Mouse (Mus musculus) lung, postnatal 0 days (tissue): Measurements from ENCODE around the gene Yes1.

Source experiments
- CTCF ChIP-seq: IDR thresholded peaks from 2 replicates; pipeline ENCODE4 v1.5.1; 2016; ENCODE audit warnings: antibody characterized with exemption, mild to moderate bottlenecking
- EP300 ChIP-seq: IDR thresholded peaks from 2 replicates; pipeline ENCODE4 v1.6.1; 2016; ENCODE audit warnings: antibody characterized with exemption, mild to moderate bottlenecking, control low read depth

- TF ChIP-seq CTCF (no peak), EP300 (no peak)
Measured at GRCm38 (mm10) chr5:32706226-32706780, 95.3 kb downstream of the Yes1 start.
